Mouse (Mus musculus) gastrocnemius, adult 2 months (tissue): Measurements from ENCODE around the gene Napsa. TPM values are rescaled to one million over a fixed set of nuclear protein-coding genes. Genes with fewer than 3 reads are reported as not detected.
A peak's percentile ranks its signal among the peaks of the same experiment; 100 is the strongest.

Source experiments
- DNase-seq: peaks from one replicate; pipeline ENCODE4 v3.0.0; 2022
- H3K27ac ChIP-seq: fragments of 200-600 bp; 2 replicates; pipeline ENCODE4 v1.8.1; 2022; ENCODE audit warnings: mild to moderate bottlenecking
- H3K4me3 ChIP-seq: fragments of 200-600 bp; 2 replicates; pipeline ENCODE4 v1.8.1; 2022; ENCODE audit warnings: mild to moderate bottlenecking, moderate library complexity
- CTCF ChIP-seq: fragments of 200-600 bp; IDR thresholded peaks from 2 replicates; pipeline ENCODE4 v1.8.1; 2022; ENCODE audit warnings: antibody characterized with exemption, mild to moderate bottlenecking, moderate library complexity
- intact Hi-C: fragments of 180-260 bp; cut with DNase I; formaldehyde crosslinking; loops from one replicate; pipeline ENCODE4 v1.15.1; 2025
- total RNA-seq, 2 experiments: library from RNA; stranded (reverse); gene quantifications; 2 replicates each; pipeline ENCODE4 v1.2.3; 2021

Napsa gene
- total RNA-seq, 2 experiments from 2014 or later = 0.20 TPM; not detected in 1

- no peak overlapping the region for H3K27ac ChIP-seq
- DNase-seq = no peak
- intact Hi-C loops = no loop called here
- H3K4me3 ChIP-seq = no peak overlapping the region
- no peak for TF ChIP-seq CTCF
Observed at GRCm38 (mm10) chr7:44606171-44606901, 34.2 kb downstream of the Napsa start.

- no peak for DNase-seq
- Histone ChIP-seq H3K27ac (no peak overlapping the region), H3K4me3 (no peak overlapping the region)
- TF ChIP-seq CTCF = no peak
- intact Hi-C loops = no loop called here
Observed at GRCm38 (mm10) chr7:44612192-44612591, 40.0 kb downstream of the Napsa start.

GRCm38 (mm10) chr7:44614041-44614688, 42.0 kb downstream of the Napsa start:
- no peak for DNase-seq
- Histone ChIP-seq H3K27ac (no peak overlapping the region), H3K4me3 (no peak overlapping the region)
- TF ChIP-seq CTCF = no peak
- intact Hi-C loops = no loop called here

GRCm38 (mm10) chr7:44615309-44615708, 43.1 kb downstream of the Napsa start:
- no peak for TF ChIP-seq CTCF
- H3K4me3 ChIP-seq = no peak overlapping the region
- intact Hi-C loops = no loop called here
- no peak for DNase-seq
- no peak overlapping the region for H3K27ac ChIP-seq

- TF ChIP-seq CTCF = no peak
- DNase-seq = no peak
- Histone ChIP-seq H3K4me3 (no peak overlapping the region), H3K27ac (no peak overlapping the region)
- intact Hi-C loops = no loop called here
Observed at GRCm38 (mm10) chr7:44615987-44616386, 43.8 kb downstream of the Napsa start.

GRCm38 (mm10) chr7:44617059-44617458, 44.9 kb downstream of the Napsa start:
- TF ChIP-seq CTCF = peak; percentile 38
- Histone ChIP-seq H3K27ac (no peak overlapping the region), H3K4me3 (no peak overlapping the region)
- no peak for DNase-seq
- intact Hi-C loops = no loop called here

GRCm38 (mm10) chr7:44623714-44624542, 51.7 kb downstream of the Napsa start:
- no peak overlapping the region for H3K27ac ChIP-seq
- H3K4me3 ChIP-seq = no peak overlapping the region
- TF ChIP-seq CTCF = no peak
- intact Hi-C loops = no loop called here
- no peak for DNase-seq

GRCm38 (mm10) chr7:44624543-44624826, 52.3 kb downstream of the Napsa start:
- DNase-seq = no peak
- intact Hi-C loops = no loop called here
- H3K4me3 ChIP-seq = no peak overlapping the region
- no peak overlapping the region for H3K27ac ChIP-seq
- no peak for TF ChIP-seq CTCF

- intact Hi-C loops = no loop called here
- Histone ChIP-seq H3K27ac (no peak overlapping the region), H3K4me3 (no peak overlapping the region)
- TF ChIP-seq CTCF = no peak
- no peak for DNase-seq
Observed at GRCm38 (mm10) chr7:44624828-44625227, 52.6 kb downstream of the Napsa start.

- no peak for DNase-seq
- intact Hi-C loops = no loop called here
- no peak overlapping the region for H3K4me3 ChIP-seq
- H3K27ac ChIP-seq = no peak overlapping the region
- no peak for TF ChIP-seq CTCF
Observed at GRCm38 (mm10) chr7:44625241-44626067, 53.3 kb downstream of the Napsa start.

GRCm38 (mm10) chr7:44626068-44626385, 53.8 kb downstream of the Napsa start:
- intact Hi-C loops = no loop called here
- no peak overlapping the region for H3K4me3 ChIP-seq
- no peak for DNase-seq
- no peak overlapping the region for H3K27ac ChIP-seq
- peak; percentile 10; the same call in 1 of the 2 replicates for TF ChIP-seq CTCF

- intact Hi-C loops = no loop called here
- TF ChIP-seq CTCF = no peak
- no peak for DNase-seq
- Histone ChIP-seq H3K4me3 (no peak overlapping the region), H3K27ac (no peak overlapping the region)
Observed at GRCm38 (mm10) chr7:44626966-44627365, 54.8 kb downstream of the Napsa start.
